Mouse (Mus musculus) ovary, postnatal 36 days (tissue): ENCODE data around the gene Olfr998.
"Not testable (repeated sequence)": the region's sequence is repeated elsewhere in the genome, so short reads cannot be mapped to it uniquely, and the experiment has no call there.

ENCODE experiments used
- DNase-seq: peaks from one replicate; pipeline ENCODE4 v3.0.0; 2022; ENCODE audit warnings: low spot score, mixed read lengths

Gene Olfr998

DNA sequence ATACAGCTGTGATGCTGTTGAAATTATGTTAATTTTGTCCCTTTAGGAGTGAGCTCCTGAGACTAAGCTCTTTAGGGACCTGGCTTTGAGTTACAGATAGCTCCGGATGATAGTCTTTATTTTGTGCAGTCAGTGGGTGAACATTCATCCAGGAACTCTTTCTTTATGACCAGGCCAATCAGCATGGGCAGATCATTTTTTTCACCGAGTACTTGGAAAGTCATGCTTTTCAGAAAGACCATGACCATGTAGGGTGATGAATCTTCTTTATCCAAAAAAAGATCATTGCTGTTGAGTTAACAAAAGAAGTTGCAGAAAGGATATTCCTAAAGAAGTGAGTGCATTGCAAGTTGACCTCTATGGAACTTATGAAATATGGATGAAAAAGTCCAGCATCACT is at the start of gene Olfr998:
Gene Olfr998 (plus strand): TSS at position 301 of the 400 bp plus-strand sequence.
- DNase-seq, result not testable (repeated sequence)

DNA sequence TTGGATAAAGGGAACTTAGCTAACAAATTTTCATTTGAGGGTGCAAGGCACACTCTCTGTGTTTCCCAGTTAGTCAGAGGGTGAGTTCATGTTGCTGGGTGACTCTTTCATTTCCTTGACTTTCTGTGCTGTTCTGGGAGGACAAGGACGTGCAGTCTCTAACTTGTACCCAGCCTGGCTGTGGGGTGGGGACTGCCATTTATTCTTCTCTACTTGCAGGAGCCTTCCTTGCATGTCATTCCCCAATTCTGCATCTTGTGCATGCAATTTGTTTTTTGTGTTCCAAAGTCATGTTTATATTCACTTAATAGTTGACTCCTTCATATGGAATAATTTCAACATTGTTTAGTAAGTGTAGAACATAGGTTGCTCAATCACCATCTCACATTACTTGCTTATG is 33.9 kb upstream of the Olfr998 start:
- no peak for DNase-seq

DNA sequence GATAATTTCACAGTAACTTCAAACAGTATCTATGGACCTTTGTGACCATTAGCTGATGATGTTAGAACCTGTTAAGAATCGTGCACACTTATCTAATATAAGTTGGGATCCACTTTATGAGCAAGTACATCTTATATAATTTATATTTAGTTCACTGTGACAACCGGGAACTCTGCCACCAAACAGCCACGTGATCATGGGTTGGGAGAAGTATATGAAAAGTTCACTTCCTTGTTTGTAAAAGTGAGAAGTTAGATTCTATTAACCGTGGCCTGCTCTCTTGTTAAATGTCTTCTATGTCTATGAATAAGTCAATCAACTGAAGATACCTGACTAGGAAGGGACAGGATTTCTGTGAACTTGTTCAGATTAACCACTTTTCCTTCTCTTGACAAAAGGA is 28.5 kb upstream of the Olfr998 start:
- no peak for DNase-seq

DNA sequence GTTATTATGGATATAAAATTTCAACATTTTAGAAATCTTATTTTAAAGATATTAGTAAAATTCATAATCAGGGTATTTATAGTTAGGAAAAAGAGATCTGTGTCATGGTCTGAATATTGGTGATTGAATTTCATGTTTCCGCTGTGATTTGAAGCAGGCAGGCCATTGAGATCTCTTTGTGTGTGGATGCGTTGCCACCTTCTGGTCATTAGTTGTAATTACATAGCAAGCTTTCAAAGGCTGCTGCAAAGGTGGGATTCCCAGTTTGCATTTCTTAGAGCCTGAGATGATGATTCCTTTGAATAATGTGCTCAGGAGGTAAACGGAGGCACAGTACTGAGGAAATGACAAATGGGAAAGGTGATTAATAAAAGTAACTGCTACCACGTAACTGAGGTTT is 27.6 kb upstream of the Olfr998 start:
- no peak for DNase-seq

DNA sequence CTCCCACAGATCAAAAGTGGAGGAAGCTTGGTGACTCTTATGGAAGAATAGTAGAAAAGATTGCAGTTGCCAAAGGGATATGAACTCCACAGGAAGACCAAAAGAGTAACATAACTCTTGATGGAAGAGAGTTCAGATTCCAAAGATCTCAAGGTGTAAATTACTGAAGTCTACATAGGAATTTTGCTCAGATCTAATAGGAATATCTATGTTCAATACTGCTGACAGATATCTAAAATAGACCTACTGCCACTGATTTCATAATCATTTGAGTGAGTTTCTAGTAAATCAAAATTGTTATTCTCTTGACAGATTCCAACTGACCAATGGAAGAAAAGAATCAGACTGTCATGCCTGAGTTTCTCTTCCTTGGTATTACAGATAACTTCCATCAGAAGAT is 9.8 kb upstream of the Olfr998 start, which contains the start of gene Olfr996:
Gene Olfr996 (plus strand): TSS at position 301 of the 400 bp plus-strand sequence.
- no peak for DNase-seq

DNA sequence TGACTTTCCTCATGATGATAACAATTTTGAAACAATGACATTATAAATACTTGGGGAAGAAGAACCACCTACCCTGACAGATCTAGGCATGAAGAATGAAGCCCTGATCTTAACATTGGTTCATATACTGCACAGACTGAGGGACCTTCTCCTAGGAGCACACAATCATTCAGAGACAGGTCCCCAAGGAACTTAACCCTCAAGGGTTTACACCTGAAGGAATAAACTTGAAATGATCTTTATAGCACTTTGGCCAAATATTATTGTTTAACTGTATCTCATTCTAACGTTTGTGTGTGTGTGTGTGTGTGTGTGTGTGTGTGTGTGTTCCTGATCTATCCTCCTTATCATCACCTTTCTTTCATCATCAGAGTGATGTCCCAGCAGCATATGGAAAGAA is 23.1 kb downstream of the Olfr998 start, which contains the start of gene Olfr1000:
Gene Olfr1000 (minus strand): TSS at position 101 of the 400 bp plus-strand sequence.
- no peak for DNase-seq
